Mouse (Mus musculus) brain, embryonic 14.5 days (tissue): ENCODE measurements around the gene Cers6. TPM values are rescaled to one million over a fixed set of nuclear protein-coding genes. Genes with fewer than 3 reads are reported as not detected.

Experiments
- DNase-seq: peaks from one replicate; pipeline ENCODE4 v3.0.0-alpha.2; 2011; ENCODE audit warnings: low read depth
- CTCF ChIP-seq: fragments of 200-500 bp; IDR thresholded peaks from 2 replicates; pipeline ENCODE4 v1.5.1; 2012; ENCODE audit warnings: inconsistent platforms, mild to moderate bottlenecking, moderate library complexity, borderline replicate concordance; ENCODE audit not compliant: insufficient read depth, insufficient read length; ENCODE audit errors: extremely low read depth
- POLR2A ChIP-seq: fragments of 200-500 bp; IDR thresholded peaks from 2 replicates; pipeline ENCODE4 v1.6.1; 2012; ENCODE audit warnings: mild to moderate bottlenecking, inconsistent platforms, borderline replicate concordance; ENCODE audit not compliant: poor library complexity, insufficient read depth, insufficient read length, severe bottlenecking; ENCODE audit errors: extremely low read depth
- polyA plus RNA-seq: library from polyadenylated mRNA; depleted of rRNA; stranded (reverse); fragments of >200 nt; gene quantifications from 2 replicates; pipeline ENCODE4 v1.2.3, GENCODE M21; 2012

Cers6 gene
- polyA plus RNA-seq, 1 experiment, result 45.0 TPM

DNA sequence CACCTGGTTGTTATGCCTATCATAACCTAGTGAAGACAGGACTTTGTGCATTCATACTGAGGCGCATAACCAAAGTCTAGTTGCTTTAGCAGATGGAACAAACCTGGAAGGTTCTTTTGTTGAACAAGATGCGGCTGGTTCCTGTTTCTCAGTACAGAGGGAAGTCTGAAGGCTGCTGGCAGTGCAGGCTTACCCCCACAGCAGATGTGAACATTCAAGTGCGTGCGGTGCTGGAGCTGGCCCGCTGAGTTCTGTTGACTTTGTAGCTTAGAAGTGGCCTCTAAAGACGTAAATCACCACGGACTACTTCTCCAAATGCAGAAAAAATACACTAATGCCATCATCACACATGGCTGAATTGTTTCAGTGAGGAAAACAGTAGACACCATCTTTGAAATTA is 186.1 kb downstream of the Cers6 start:
- no peak for DNase-seq
- no peak for TF ChIP-seq POLR2A
- no peak for TF ChIP-seq CTCF

DNA sequence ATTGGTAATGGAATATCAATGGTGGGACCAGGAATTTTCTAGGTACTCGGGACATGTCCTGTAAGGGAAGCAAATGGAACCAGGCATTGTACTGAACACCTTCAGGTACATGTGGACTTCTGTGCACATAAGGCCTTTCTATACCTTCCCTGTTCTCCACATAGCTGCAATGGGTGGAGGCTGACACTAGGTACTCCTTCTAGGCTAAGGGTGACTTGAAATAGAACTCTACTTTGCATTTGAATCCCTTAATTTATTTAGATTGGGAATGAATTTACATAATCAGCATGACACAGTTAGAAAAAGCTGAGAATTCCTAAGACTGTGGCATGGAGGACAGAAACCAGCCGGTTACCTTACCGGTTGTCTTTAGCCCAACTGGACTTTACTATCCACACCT is 186.6 kb downstream of the Cers6 start:
- no peak for DNase-seq

DNA sequence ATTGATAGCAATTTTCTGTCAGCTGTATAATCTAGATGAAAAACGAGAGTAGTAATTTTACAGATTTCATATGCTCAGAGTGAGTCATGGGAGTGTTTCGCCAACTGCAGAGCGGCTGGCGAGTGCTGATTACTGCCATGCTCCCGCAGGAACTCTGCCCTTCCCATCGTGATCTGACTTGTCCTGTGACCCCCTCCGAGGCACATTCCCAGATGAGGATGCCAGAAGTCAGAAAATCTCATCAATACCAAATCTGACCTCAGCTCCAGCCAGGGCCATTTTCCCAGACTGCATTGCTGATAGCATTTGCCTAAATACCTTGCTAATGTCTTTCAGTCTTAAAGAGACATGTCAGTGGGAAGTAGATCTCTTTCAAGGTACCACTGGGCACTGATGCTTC is 187.9 kb downstream of the Cers6 start:
- no peak for DNase-seq
- TF ChIP-seq CTCF (no peak), POLR2A (no peak)

More for the DNA sequence above, 186.6 kb downstream of the Cers6 start:
- TF ChIP-seq POLR2A, result no peak
- TF ChIP-seq CTCF, result no peak

DNA sequence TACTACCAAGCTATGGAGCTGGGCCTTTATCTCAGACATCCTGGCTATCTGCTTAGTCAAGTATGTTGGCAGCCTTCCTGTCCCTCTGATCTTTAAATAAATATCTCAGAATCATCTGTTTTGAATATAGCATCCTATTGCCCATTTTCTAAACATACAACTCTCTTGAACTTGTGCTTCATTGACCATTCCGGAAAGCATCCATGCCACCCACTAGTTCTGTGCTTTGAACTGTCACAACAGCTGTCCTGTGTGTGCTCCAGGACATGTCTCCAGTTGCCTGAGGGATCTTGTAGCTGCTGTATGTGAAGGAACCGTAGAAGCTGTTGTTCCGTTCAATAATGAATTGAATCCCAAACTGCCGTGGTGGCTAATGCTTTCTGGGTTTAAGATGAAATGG is 188.9 kb downstream of the Cers6 start:
- no peak for TF ChIP-seq CTCF
- no peak for TF ChIP-seq POLR2A
- DNase-seq, result no peak

DNA sequence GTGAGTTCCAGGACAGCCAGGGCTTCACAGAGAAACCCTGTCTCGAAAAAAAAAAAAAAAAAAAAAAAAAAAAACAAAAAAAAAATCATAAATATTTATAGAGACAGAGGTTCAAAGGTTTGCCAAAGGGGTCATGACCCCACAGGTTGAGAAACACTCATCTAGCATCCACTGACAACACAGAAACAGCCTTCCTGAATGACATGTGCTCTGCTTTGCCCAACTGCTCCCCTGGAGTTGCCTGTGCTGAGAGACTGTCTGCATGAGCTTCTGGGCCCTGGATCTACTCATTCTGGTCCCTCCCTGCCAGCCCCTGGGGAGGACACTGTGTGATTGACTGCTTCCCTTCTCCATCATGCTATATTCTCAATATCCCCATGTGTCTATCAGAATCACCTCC is 190.4 kb downstream of the Cers6 start:
- DNase-seq, result no peak
- TF ChIP-seq CTCF (no peak), POLR2A (no peak)

DNA sequence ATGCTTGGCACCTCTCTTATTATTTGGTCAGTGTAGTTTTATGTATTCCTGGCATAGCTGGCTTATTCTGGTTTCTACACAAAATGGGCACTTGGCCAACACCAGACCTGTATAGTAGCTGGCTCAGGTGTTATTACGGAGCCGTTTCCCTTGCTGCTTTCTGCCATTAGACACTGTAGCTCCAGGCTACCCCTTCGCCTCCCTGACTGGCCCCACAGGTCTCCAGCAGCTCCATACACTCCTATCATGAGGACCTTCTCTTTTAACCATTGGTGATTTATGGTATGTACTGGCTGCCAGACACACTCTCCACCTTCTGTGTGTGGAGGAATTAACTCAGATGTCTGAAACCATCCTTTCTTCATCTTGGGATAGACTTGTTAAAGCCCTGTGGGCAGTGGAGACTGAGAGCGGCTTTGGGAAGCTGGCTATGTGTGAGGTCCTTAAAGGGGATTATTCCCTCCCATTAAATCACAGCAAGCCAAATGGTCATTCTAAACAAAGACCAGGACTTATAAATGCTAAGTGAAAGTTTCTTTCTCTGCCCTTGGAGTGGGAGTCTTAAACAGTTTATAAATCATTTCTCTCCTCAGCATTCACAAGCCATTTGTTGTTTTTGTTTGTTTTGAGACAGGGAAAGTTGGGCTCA is 192.1 kb downstream of the Cers6 start:
- DNase-seq, result no peak
- no peak for TF ChIP-seq POLR2A
- TF ChIP-seq CTCF, result no peak

DNA sequence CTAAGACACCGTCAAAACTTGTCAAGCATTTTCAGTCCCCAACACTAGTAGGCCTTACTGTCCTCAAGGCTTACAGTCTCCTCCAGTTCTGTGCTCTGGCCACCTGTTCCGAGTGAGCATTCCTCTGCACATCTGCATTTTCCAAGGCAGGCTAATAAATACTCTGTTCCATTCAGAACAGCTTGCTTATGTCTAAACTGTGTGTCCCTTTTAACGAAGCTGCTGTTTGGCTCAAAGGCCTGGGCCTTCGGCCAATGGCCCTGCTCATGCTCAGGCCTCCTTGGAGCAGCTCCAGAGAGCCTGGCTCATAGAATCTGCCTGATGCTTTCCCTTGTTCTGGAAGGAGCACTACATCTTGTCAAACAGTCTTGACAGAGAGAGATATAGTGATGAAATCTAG is 193.0 kb downstream of the Cers6 start:
- DNase-seq, result peak; percentile 78
- TF ChIP-seq POLR2A, result no peak
- TF ChIP-seq CTCF, result no peak

DNA sequence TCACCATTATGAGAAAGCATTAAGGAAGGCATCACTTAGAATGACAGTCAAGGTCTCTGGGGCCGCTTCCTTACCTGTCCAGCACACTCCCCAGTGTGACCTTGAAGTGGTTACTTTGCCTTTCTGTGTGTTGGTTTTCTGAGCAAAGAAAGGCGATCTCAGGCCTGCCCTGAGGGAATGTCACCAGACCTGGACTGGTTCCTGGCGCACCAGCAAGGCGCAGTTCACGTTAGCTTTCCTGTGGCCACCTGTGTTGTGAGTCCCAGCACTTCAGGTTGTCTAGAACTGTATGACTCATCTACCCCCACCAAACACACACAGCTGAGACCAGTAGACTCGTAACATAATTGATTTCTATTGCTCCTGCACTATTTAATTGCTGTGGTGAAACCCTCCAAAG is 193.9 kb downstream of the Cers6 start:
- no peak for DNase-seq
- TF ChIP-seq CTCF (no peak), POLR2A (no peak)

DNA sequence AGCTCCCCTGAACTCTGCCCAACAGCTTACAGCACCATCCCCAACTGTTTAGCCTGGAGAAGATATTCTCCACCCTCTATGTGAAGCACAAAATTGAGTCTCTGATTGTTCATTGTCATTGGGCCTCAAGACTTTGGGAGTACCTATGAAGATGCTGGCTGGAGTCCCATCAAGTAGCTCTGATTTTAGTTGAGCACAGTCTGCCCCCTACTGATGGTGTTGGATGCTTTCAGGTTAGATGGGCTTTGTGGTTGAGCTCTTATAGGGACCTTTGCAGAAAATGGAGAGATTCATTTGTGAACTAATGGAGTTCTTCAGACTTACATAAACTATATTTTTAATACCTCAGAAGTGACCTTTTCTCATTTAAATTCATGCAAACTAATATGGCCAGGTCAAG is 200.1 kb downstream of the Cers6 start:
- peak; percentile 45 for DNase-seq
- TF ChIP-seq POLR2A (no peak), CTCF (peak; percentile 33; the same call in 1 of the 2 replicates)

DNA sequence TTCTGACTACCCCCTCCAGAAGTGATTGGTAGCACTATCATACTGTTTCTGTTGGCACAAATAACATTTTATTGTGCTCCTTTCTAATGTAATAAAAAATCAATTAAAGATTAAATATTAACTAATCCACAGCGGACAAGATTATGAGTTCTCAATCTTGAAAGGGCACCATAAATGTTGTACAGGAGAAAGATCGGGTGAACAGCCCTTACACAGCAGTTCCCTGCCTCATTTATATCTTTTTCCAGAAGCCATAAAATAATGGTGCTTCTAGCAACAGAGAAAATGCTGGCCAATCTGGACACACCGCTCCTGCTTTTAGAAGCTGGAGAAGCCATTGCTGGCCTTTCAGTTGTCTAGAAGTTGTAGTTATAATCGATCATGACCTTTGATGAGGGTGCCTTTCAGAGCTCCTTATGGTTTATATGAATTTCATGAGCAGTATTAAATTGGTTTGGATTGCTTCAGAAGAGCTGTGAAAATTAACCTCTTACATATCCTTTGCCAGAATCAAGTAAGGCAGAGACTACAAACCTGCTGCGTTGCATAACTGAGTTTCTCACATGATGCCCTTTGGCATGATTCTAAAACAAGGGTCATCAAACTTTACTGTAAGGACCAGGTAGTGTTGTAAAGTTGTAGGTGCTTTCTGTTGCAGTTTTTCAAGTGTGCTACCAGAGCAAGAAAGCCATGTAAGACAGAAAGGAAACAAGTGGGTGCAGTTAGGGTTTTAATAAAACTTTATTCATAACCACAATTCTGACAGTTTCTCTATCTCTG is 200.9 kb downstream of the Cers6 start:
- TF ChIP-seq POLR2A, result no peak
- no peak for TF ChIP-seq CTCF
- no peak for DNase-seq

DNA sequence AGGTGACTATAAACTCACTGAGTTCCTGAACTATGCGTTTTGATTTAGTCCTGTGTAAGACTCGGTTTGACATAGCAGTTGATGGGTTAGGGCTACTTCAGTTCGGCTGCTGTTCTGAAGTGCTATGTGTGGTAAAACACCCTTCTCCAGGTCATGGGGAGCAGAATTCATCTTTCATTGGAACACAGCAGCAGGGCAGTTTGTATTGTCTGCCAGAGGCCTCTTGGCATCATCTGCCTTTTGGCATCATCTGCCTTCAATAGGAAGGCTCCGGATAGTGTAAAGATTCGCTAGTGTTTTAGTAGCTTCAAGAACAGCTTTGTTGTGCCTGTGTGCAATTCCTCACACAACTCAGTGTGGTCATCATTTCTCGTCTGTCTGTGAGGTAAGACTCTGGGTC is 203.5 kb downstream of the Cers6 start:
- TF ChIP-seq CTCF (no peak), POLR2A (no peak)
- DNase-seq, result no peak

DNA sequence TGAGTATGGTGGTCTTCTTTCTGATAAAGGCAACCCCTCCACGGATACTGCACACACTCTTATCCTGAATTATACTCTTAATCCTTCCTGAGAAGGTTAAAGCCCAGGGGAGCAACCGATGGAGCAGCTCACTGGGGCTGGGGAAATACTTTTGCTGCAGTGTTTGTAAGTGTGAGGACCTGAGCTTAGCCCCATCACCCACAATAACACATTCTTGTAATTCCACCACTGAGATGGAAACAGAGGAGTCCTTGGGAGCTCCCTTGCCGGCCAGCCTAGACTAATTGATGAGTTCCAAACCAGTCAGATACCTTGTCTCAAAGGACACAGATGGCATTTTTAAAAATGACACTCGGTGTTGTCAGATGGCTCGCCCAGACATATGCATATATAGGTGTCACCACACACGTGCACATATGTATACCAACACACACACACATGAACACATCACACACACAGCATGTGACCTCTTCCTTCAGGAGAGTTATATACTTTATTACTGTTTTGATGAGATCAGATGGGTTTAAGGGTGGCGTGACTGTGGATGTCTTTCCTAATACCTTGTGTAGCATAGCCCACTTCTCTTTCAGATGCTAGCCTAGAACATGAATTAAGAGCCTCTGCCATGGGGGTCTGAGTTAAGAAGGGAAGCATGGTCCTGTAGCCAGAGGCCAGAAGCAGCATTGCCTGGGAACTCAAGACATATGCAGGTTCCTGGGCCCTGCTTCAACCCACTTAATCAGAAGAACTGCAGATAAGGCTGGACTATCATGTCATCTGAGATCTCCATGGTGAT is 210.4 kb downstream of the Cers6 start:
- TF ChIP-seq CTCF, result no peak
- no peak for TF ChIP-seq POLR2A

DNA sequence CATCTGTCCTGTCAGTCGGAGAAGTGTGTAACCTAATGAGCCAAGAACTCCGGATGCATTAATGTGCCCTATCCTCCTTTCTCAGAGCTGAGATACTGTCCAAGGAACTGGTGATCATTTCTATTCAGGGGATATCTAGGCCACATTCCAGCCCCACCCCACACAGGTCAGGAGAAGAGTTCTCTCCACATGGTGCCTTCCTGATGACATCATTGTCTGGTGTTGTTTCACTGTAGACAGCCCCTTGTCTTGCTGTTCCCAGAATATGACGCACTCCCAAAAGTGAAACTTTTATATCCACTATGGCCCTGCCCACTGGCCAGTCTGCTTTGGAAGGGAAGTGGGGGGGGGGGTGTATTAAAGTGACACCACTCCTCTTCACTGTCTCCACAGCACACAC is 215.9 kb downstream of the Cers6 start:
- TF ChIP-seq POLR2A (no peak), CTCF (no peak)
- no peak for DNase-seq

More for the DNA sequence above, 210.4 kb downstream of the Cers6 start:
- DNase-seq, result no peak
